Mouse (Mus musculus) forebrain, embryonic 10.5 days (tissue): ENCODE results near the gene Ccl5. TPM values are rescaled to one million over a fixed set of nuclear protein-coding genes. Genes with fewer than 3 reads are reported as not detected.
"Not testable (repeated sequence)": the region's sequence is repeated elsewhere in the genome, so short reads cannot be mapped to it uniquely, and the experiment has no call there.

Experiments
- DNase-seq: peaks from one replicate; pipeline ENCODE4 v3.0.0-alpha.2; 2017; ENCODE audit warnings: low spot score; ENCODE audit errors: extremely low spot score
- H3K27ac ChIP-seq: fragments of 300-500 bp; sonication (generic); 2 replicates; pipeline ENCODE4 v1.5.1; 2016; ENCODE audit warnings: mild to moderate bottlenecking
- H3K27me3 ChIP-seq: fragments of 300-500 bp; sonication (generic); 2 replicates; pipeline ENCODE4 v1.6.1; 2016; ENCODE audit warnings: mild to moderate bottlenecking; ENCODE audit not compliant: poor library complexity, severe bottlenecking
- H3K36me3 ChIP-seq: fragments of 300-500 bp; sonication (generic); replicated peaks from 2 replicates; pipeline ENCODE4 v1.6.1; 2016; ENCODE audit warnings: mild to moderate bottlenecking, moderate library complexity
- H3K4me1 ChIP-seq: fragments of 300-500 bp; sonication (generic); 2 replicates; pipeline ENCODE4 v1.6.1; 2016
- H3K4me3 ChIP-seq: fragments of 300-500 bp; sonication (generic); 2 replicates; pipeline ENCODE4 v1.5.1; 2016; ENCODE audit warnings: mild to moderate bottlenecking, moderate library complexity
- H3K9me3 ChIP-seq: fragments of 300-500 bp; sonication (generic); 2 replicates; pipeline ENCODE4 v1.6.1; 2016; ENCODE audit warnings: mild to moderate bottlenecking, moderate library complexity
- WGBS: fragments of 180-500 bp; shearing (Covaris S2); methylation state at CpG from one replicate; pipeline ENCODE4 v1.1.7; 2016; 5-methylcytosine and 5-hydroxymethylcytosine counted together
- polyA plus RNA-seq: library from polyadenylated mRNA; unstranded; fragments of >200 nt; fragmentation: Nextera tagmentation; extraction: Ambion mirVana; gene quantifications from 2 replicates; pipeline ENCODE4 v1.2.1, GENCODE M21; 2016

Ccl5 gene
- polyA plus RNA-seq, 1 experiment from 2014 or later: 0.22 TPM

DNA sequence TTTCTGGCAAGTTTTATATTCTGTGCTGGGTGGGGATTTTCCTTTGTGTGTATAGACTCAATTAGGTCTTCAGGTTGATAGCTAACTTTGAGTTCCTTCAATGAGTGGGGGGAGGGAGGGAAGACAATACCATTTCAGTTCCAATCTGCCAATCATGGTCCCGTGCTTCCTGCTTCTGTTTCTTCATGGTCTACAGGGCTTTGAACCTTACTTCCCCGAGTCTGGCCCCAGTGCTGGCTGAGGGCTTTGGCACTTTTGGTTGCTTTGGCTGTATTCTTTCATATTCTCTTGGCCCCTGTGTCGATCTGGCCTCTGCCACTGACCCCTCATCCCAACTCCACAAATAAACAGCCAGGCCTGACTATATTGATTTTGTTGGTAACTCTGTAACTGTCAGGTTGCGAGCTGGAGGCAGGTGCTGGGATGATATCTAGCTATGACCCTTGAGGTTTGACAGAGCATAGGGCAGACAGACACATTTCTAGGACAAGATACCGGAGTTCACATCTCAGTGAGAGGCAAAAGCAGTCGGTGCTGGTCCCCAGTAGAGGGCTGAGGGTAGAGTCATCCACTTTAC lies 32.1 kb upstream of the Ccl5 start:
- Histone ChIP-seq H3K27ac (no peak overlapping the region), H3K9me3 (no peaks in the 10 kb centered on the region), H3K36me3 (no peaks in the 10 kb centered on the region), H3K4me1 (no peaks in the 10 kb centered on the region), H3K27me3 (no peaks in the 10 kb centered on the region), H3K4me3 (no peak overlapping the region)
- WGBS: 76% methylated on average over 6 of the region's 6 CpGs
- no peak for DNase-seq

DNA sequence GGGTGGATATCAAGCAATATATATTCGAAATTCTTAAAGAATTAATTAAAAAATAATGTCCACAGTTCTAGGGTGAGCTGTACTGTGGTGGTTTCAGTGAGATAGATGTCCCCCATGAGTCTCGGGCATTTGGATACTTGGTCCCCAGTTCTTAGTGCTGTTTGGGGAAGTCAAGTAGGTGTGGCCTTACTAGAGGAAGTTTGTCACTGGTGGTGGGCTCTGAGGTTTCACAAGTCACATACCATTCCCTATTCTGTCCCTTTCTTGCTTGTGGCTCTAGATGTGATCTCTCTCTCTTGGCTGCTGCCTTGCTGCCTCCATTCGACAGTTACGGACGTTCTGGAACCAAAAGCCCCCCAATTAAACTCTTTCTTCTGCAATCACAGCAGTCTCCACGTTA lies 30.1 kb upstream of the Ccl5 start:
- no peaks in the 10 kb centered on the region for H3K27me3 ChIP-seq

DNA sequence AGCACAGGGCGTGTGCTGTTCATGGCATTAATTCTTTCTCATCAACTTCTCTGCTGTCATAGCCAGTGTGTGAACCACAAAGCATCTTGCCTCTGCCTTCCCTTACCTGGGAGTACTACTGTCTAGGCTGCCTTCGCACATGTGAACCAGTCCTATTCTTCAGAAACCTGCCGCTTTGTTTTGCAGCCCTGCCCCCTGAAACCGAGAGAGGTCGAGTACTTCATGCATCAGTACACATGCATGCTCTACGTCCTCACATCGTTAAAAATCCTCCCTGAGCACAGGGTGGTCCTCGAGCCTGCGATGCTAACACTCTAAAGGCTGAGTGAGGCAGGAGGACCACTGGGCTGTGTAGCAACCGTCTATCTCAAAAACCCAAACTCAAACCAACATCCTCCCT lies 26.8 kb upstream of the Ccl5 start:
- no peaks in the 10 kb centered on the region for H3K9me3 ChIP-seq
- no peak overlapping the region for H3K4me3 ChIP-seq
- no peak overlapping the region for H3K27ac ChIP-seq
- no peak for DNase-seq
- H3K4me1 ChIP-seq: peaks cover 8% of the 10 kb centered on the region
- H3K27me3 ChIP-seq: no peaks in the 10 kb centered on the region
- no peaks in the 10 kb centered on the region for H3K36me3 ChIP-seq
- WGBS: 55% methylated on average over 10 of the region's 10 CpGs

More for the DNA sequence above, 30.1 kb upstream of the Ccl5 start:
- H3K9me3 ChIP-seq: no peaks in the 10 kb centered on the region
- no peaks in the 10 kb centered on the region for H3K36me3 ChIP-seq
- peaks cover 8% of the 10 kb centered on the region for H3K4me1 ChIP-seq
- no peak overlapping the region for H3K4me3 ChIP-seq
- H3K27ac ChIP-seq: no peak overlapping the region
- WGBS: 84% methylated on average over 6 of the region's 6 CpGs
- DNase-seq: no peak

DNA sequence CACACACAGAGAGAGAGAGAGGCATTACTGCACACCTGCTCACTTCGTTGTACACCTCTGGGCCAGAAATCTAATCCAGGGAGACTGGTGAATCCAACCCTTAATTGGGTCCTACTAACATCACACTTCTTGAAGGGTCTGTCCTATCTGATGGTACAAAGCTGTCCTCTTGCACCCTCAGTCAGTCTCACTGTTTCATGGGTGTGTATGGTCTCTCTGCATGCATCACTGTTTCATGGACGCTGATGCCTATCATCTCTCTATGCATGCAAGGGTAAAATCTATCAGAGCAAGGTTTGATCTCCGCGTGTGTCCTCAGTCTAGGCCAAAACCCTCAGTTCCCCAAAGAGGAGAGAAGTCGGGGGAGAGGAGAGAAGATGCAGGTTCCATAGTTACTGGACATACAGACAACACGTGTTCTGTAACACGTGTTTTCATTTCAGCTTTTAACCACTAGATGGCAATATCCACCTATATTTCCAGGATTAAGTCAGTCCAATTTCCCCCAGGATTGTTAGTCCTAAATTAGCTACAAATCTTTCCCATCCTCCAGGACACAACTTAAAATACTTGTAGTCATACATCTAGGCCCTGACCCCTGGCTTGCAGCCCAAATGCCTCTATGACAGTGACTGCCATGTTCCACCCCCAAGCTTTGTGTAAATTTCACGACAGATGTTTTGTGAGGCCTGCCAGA lies 25.9 kb upstream of the Ccl5 start:
- Histone ChIP-seq H3K27ac (no peak overlapping the region), H3K27me3 (no peaks in the 10 kb centered on the region), H3K36me3 (no peaks in the 10 kb centered on the region), H3K4me3 (no peak overlapping the region), H3K9me3 (no peaks in the 10 kb centered on the region), H3K4me1 (peaks cover 8% of the 10 kb centered on the region)
- 34% methylated on average over 8 of the region's 8 CpGs for WGBS
- peak; percentile 24 for DNase-seq

DNA sequence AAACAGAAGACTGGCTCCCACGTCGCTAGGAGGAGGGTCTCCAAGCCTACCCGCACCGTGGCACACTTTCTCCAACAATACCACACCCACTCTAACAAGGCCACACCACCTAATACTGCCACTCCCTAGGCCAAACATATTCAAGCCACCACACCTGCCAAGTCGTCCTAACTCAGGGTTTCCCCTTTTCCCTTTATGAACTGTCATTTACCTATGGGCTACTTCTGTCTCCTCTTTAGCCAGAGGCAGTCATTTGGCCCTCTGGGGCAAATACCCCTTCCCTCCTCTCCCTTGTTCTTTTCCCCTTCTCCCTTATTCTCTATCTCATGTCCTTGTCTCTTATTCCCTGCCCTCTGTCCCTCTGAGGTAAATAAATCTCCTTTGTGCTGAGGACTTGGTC lies 21.4 kb upstream of the Ccl5 start:
- no peaks in the 10 kb centered on the region for H3K9me3 ChIP-seq
- H3K36me3 ChIP-seq: no peaks in the 10 kb centered on the region
- H3K27me3 ChIP-seq: no peaks in the 10 kb centered on the region
- no peak overlapping the region for H3K4me3 ChIP-seq
- 87% methylated on average over 5 of the region's 5 CpGs for WGBS
- no peak for DNase-seq
- no peak overlapping the region for H3K27ac ChIP-seq
- 0 out of 2 replicates have a peak, but pooled peaks cover 3% of the 10 kb centered on the region for H3K4me1 ChIP-seq

DNA sequence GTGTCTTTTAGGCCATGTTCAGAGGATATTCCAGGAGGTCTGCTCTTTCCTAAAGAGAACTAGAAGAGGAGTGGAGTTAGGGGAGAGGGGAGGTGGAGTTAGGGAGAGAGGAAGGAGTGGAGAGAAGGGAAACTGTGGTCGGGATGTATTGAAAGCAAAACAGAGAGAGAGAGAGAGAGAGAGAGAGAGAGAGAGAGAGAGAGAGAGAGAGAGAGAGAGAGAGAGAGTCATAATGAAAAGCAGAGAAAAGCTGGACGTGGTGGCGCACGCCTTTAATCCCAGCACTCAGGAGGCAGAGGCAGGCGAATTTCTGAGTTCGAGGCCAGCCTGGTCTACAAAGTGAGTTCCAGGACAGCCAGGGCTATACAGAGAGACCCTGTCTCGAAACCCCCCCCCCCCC lies 20.7 kb upstream of the Ccl5 start:
- H3K27me3 ChIP-seq, H3K4me1 ChIP-seq, H3K9me3 ChIP-seq, H3K27ac ChIP-seq, H3K4me3 ChIP-seq, H3K36me3 ChIP-seq, DNase-seq: not testable (repeated sequence)
- 89% methylated on average over 7 of the region's 7 CpGs for WGBS

DNA sequence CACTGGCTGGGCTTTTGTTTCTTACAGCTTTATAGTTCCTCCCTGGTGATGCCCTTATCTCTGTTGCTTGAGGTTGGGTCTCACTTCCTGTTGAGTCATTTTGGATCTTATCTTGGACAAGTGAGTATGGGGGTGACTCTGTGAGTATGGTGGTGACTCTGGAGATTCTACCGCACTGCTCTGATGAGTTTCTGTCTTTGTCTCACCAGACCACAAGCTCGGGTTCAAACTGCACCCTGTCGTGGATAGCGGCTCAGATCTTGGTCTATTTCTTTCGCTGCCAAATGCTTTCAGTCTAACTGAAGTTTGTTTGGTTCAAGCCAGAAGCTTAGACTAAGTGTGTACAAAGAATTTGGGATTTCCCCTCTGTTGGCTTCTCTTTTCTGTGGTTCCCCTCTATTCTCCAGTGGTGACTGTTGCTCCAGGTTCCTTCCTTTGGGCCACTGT lies 19.9 kb upstream of the Ccl5 start:
- no peaks in the 10 kb centered on the region for H3K9me3 ChIP-seq
- no peak overlapping the region for H3K27ac ChIP-seq
- 95% methylated on average over 5 of the region's 5 CpGs for WGBS
- no peaks in the 10 kb centered on the region for H3K4me1 ChIP-seq
- H3K27me3 ChIP-seq: no peaks in the 10 kb centered on the region
- H3K36me3 ChIP-seq: no peaks in the 10 kb centered on the region
- H3K4me3 ChIP-seq: no peak overlapping the region
- no peak for DNase-seq

DNA sequence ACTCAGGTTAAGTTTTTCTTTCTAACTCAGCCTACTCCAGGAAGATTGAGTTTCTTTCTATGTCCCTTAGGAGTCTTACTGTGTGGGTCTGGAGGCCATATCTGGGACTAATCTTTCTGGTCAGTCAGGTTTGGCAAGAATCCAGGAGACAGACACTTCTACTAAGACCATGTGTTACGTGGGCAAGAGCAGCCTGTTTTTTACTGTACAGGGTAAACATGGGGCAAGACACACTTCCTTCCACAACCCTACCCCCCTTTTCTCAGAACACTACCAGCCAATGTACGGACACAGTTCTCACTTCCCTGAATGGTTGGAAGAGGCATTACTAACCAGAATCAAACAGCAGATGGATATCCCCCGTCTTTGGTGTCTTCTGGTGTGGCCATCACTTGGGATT lies 13.9 kb upstream of the Ccl5 start:
- H3K27ac ChIP-seq: no peak overlapping the region
- no peaks in the 10 kb centered on the region for H3K9me3 ChIP-seq
- no peaks in the 10 kb centered on the region for H3K27me3 ChIP-seq
- DNase-seq: no peak
- H3K36me3 ChIP-seq: no peaks in the 10 kb centered on the region
- no peaks in the 10 kb centered on the region for H3K4me1 ChIP-seq
- WGBS: 79% methylated on average over 3 of the region's 3 CpGs
- H3K4me3 ChIP-seq: no peak overlapping the region

DNA sequence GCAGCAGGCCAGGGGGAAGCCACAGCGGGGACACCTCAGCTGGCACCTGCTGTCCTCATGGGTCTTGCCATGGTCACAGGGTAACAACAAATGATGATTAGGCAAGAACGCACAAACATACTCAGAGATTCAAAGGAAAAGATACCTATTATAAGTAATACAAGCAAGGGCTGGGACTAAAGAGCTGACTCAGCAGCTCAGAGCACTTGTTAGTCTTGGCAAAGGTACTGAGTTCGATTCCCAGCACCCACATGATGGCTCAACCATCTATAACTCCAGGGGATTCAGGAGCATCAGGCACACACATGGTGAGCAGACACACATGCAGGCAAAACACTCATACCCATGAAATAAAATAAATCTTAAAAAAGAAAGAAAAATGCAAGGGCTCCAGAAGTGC lies 11.1 kb upstream of the Ccl5 start:
- DNase-seq: no peak
- H3K4me3 ChIP-seq: no peak overlapping the region
- H3K9me3 ChIP-seq: no peaks in the 10 kb centered on the region
- H3K27ac ChIP-seq: no peak overlapping the region
- H3K27me3 ChIP-seq: no peaks in the 10 kb centered on the region
- H3K36me3 ChIP-seq: no peaks in the 10 kb centered on the region
- WGBS: 86% methylated on average over 3 of the region's 3 CpGs
- no peaks in the 10 kb centered on the region for H3K4me1 ChIP-seq

DNA sequence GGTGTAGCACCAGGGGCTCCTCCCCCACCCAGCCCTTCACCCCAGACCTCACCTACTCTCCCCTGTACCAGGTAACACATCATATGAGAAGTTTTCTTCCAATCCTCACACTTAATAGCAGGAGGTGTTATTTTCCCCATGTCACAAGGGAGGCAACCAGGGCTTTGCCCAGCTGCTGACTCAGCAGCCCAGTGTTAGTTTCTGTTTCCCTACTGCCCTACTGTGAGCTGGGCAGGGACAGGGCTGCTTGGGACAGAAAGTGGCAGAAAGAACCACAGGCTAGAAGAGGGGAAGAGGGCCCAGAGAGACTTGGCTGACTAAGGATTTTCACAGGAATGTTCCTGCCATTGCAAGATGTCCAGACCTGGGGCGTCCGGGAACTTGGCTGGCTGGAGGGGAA lies 10.6 kb upstream of the Ccl5 start:
- H3K27me3 ChIP-seq: no peaks in the 10 kb centered on the region
- WGBS: 90% methylated on average over 2 of the region's 2 CpGs
- DNase-seq: no peak
- no peak overlapping the region for H3K27ac ChIP-seq
- no peaks in the 10 kb centered on the region for H3K4me1 ChIP-seq
- no peaks in the 10 kb centered on the region for H3K9me3 ChIP-seq
- H3K4me3 ChIP-seq: no peak overlapping the region
- no peaks in the 10 kb centered on the region for H3K36me3 ChIP-seq

DNA sequence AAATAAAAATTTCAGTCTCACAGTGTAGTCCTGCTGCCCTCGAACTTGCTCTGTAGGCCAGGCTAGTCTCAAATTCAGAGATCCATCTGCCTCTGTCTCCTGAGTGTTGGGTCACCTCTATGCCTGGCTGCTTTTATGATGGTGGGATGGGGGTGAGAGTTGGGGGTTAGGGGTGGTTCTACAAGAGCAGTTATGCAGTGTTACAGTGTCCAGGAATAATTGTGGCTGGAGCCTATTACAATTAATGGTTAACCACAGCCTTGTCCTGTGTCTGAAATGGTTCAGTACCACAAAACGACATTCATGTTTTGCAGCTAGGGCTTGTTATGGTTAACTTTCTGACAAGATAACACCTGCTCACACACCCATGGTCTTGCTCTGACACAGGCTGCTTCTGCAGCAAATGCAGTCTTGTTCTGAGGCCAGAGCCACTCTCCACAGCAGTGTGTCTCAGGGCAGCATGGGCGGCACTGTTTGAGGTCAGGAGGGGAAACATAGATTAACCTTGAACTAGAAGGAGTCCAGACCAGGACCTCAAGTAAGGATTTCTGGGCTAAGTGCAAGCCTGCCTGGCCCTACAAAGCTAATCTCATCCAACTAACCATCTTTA lies 8.5 kb upstream of the Ccl5 start:
- no peak for DNase-seq
- Histone ChIP-seq H3K27me3 (no peaks in the 10 kb centered on the region), H3K36me3 (no peaks in the 10 kb centered on the region), H3K9me3 (no peaks in the 10 kb centered on the region), H3K4me3 (no peak overlapping the region), H3K4me1 (peaks cover 7% of the 10 kb centered on the region; the same call in 1 of the 2 replicates), H3K27ac (no peak overlapping the region)
- 86% methylated on average over 3 of the region's 3 CpGs for WGBS

DNA sequence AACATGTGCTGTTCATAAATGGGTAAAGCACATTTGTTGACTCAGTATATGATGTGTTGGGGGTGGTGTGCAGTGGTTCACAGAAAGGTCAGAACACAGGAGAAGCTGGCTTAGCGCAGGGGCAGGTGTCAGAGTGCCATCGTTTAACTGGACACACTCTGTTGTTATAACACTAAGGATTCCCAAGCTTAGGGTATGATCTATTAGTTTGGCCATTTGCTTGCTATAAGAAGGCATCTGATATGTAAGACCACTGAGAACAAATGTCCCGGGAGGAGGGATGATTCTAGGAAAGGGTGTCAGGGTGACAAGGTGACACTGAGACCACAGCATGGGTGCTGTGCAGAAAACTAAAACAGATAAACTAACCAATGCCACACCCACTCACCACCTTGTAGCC lies 6.5 kb upstream of the Ccl5 start:
- H3K27ac ChIP-seq: no peak overlapping the region
- H3K9me3 ChIP-seq: no peaks in the 10 kb centered on the region
- H3K4me1 ChIP-seq: peaks cover 7% of the 10 kb centered on the region; the same call in 1 of the 2 replicates
- DNase-seq: no peak
- H3K36me3 ChIP-seq: no peaks in the 10 kb centered on the region
- WGBS: 87% methylated on average over 3 of the region's 3 CpGs
- no peaks in the 10 kb centered on the region for H3K27me3 ChIP-seq
- no peak overlapping the region for H3K4me3 ChIP-seq

DNA sequence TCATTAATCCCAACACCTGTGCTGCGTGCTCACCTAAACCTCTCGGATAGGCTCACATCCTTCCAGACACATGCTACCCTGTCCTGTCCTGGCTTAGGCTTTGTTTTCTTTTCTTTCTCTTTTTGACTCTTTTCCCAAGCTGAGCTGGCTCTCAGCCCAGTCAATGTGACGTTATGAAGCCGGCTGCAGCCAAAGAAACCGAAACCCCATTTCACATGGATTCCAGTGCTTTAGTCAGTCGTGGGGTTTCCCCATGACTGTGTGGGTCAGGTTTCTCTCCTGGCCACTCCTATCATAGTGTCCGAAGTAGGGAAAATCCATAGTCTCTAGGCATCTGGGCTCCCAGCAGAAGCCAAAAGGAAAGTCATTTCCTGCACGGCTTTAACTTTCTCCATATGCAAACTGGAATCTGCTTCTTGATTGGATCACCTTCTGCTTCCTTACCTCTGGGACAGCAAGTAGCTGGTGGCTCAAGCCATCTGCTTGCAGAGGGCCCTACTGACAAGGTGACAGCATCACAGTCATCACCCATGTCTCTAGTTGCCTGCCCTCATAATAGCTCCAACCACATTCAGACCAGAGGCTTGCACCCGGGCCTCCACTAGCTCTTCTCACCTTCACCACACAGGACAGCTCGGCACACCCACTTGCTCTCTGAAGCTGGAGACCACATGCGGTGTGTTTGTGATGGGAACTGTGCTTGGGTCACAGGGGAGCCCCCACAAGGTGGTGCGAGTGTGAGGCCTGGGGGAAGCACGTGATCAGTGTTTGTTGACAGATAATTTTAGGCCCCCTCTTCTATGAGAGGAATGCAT lies 4.5 kb upstream of the Ccl5 start:
- 69% methylated on average over 13 of the region's 13 CpGs for WGBS

More for the DNA sequence above, 4.5 kb upstream of the Ccl5 start:
- Histone ChIP-seq H3K36me3 (no peaks in the 10 kb centered on the region), H3K27ac (no peak overlapping the region), H3K4me1 (peaks cover 7% of the 10 kb centered on the region; the same call in 1 of the 2 replicates), H3K4me3 (no peak overlapping the region), H3K9me3 (no peaks in the 10 kb centered on the region), H3K27me3 (no peaks in the 10 kb centered on the region)
- DNase-seq: no peak
